Mouse (Mus musculus): Measurements from ENCODE around the gene Hivep2. TPM values are rescaled to one million over a fixed set of nuclear protein-coding genes. Genes with fewer than 3 reads are reported as not detected.

Hivep2 gene
- polyA plus RNA-seq, 1 experiment from 2014 or later: 6.0 TPM

GRCm38 (mm10) chr10:14096045-14096444 lies 130.2 kb downstream of the Hivep2 start:
- Histone ChIP-seq H3K4me1 (no peaks in the 10 kb centered on the region), H3K9me3 (no peaks in the 10 kb centered on the region), H3K9ac (no peak overlapping the region), H3K27ac (no peak overlapping the region), H3K36me3 (no peaks in the 10 kb centered on the region), H3K4me3 (replicated peaks) (no peak overlapping the region), H3K27me3 (replicated peaks) (no peaks in the 10 kb centered on the region), H3K4me2 (no peak overlapping the region)
- no peak for ATAC-seq (ENCODE audit: insufficient read depth, low FRiP score, low read depth)
- WGBS: 65% methylated on average over 3 of the region's 3 CpGs

- no peaks in the 10 kb centered on the region for H3K36me3 ChIP-seq
- H3K27me3 ChIP-seq (replicated peaks): no peaks in the 10 kb centered on the region
- H3K27ac ChIP-seq: no peak overlapping the region
- WGBS: 73% methylated on average over 4 of the region's 4 CpGs
- no peak overlapping the region for H3K9ac ChIP-seq
- no peaks in the 10 kb centered on the region for H3K4me1 ChIP-seq
- no peak overlapping the region for H3K4me2 ChIP-seq
- H3K4me3 ChIP-seq (replicated peaks): no peak overlapping the region
- H3K9me3 ChIP-seq: no peaks in the 10 kb centered on the region
- ATAC-seq (ENCODE audit: insufficient read depth, low FRiP score, low read depth): no peak
These were observed 133.3 kb downstream of the Hivep2 start for GRCm38 (mm10) chr10:14099182-14099581.

GRCm38 (mm10) chr10:14100041-14100440 lies 134.2 kb downstream of the Hivep2 start:
- no peaks in the 10 kb centered on the region for H3K36me3 ChIP-seq
- no peaks in the 10 kb centered on the region for H3K27me3 ChIP-seq (replicated peaks)
- H3K9me3 ChIP-seq: no peaks in the 10 kb centered on the region
- no peak overlapping the region for H3K4me2 ChIP-seq
- H3K9ac ChIP-seq: no peak overlapping the region
- WGBS: 82% methylated on average over 8 of the region's 8 CpGs
- H3K4me3 ChIP-seq (replicated peaks): no peak overlapping the region
- H3K4me1 ChIP-seq: no peaks in the 10 kb centered on the region
- H3K27ac ChIP-seq: no peak overlapping the region
- no peak for ATAC-seq (ENCODE audit: insufficient read depth, low FRiP score, low read depth)

GRCm38 (mm10) chr10:14100847-14101246 lies 135.0 kb downstream of the Hivep2 start:
- Histone ChIP-seq H3K4me2 (no peak overlapping the region), H3K9ac (no peak overlapping the region), H3K4me1 (no peaks in the 10 kb centered on the region), H3K27me3 (replicated peaks) (no peaks in the 10 kb centered on the region), H3K9me3 (no peaks in the 10 kb centered on the region), H3K36me3 (no peaks in the 10 kb centered on the region), H3K4me3 (replicated peaks) (no peak overlapping the region), H3K27ac (no peak overlapping the region)
- 78% methylated on average over 3 of the region's 3 CpGs for WGBS
- no peak for ATAC-seq (ENCODE audit: insufficient read depth, low FRiP score, low read depth)

- no peaks in the 10 kb centered on the region for H3K36me3 ChIP-seq
- no peak overlapping the region for H3K9ac ChIP-seq
- H3K27me3 ChIP-seq (replicated peaks): no peaks in the 10 kb centered on the region
- H3K4me3 ChIP-seq (replicated peaks): no peak overlapping the region
- no peak overlapping the region for H3K27ac ChIP-seq
- no peaks in the 10 kb centered on the region for H3K9me3 ChIP-seq
- H3K4me2 ChIP-seq: no peak overlapping the region
- no peaks in the 10 kb centered on the region for H3K4me1 ChIP-seq
- WGBS: 84% methylated on average over 5 of the region's 5 CpGs
- ATAC-seq (ENCODE audit: insufficient read depth, low FRiP score, low read depth): no peak
These were observed 136.1 kb downstream of the Hivep2 start for GRCm38 (mm10) chr10:14101966-14102365.

GRCm38 (mm10) chr10:14107980-14108671 lies 142.3 kb downstream of the Hivep2 start:
- Histone ChIP-seq H3K9ac (no peak overlapping the region), H3K4me2 (no peak overlapping the region), H3K4me1 (no peaks in the 10 kb centered on the region), H3K27ac (no peak overlapping the region), H3K36me3 (no peaks in the 10 kb centered on the region), H3K4me3 (replicated peaks) (no peak overlapping the region), H3K9me3 (no peaks in the 10 kb centered on the region), H3K27me3 (replicated peaks) (no peaks in the 10 kb centered on the region)
- 19% methylated on average over 7 of the region's 7 CpGs for WGBS
- ATAC-seq (ENCODE audit: insufficient read depth, low FRiP score, low read depth): no peak

GRCm38 (mm10) chr10:14115846-14116245 lies 150.0 kb downstream of the Hivep2 start:
- Histone ChIP-seq H3K9ac (no peak overlapping the region), H3K27me3 (replicated peaks) (no peaks in the 10 kb centered on the region), H3K9me3 (no peaks in the 10 kb centered on the region), H3K4me1 (no peaks in the 10 kb centered on the region), H3K4me2 (no peak overlapping the region), H3K27ac (no peak overlapping the region), H3K36me3 (no peaks in the 10 kb centered on the region), H3K4me3 (replicated peaks) (no peak overlapping the region)
- no peak for ATAC-seq (ENCODE audit: insufficient read depth, low FRiP score, low read depth)
- 66% methylated on average over 4 of the region's 4 CpGs for WGBS

GRCm38 (mm10) chr10:14116978-14117377 lies 151.1 kb downstream of the Hivep2 start:
- whole genome bisulfite sequencing: 79% methylated on average over 5 of the region's 5 CpGs

GRCm38 (mm10) chr10:14119201-14119600 lies 153.3 kb downstream of the Hivep2 start:
- Histone ChIP-seq H3K4me2 (no peak overlapping the region), H3K9ac (no peak overlapping the region), H3K27me3 (replicated peaks) (no peaks in the 10 kb centered on the region), H3K4me1 (no peaks in the 10 kb centered on the region), H3K9me3 (no peaks in the 10 kb centered on the region), H3K4me3 (replicated peaks) (no peak overlapping the region), H3K27ac (no peak overlapping the region), H3K36me3 (no peaks in the 10 kb centered on the region)
- WGBS: 82% methylated on average over 5 of the region's 5 CpGs
- ATAC-seq (ENCODE audit: insufficient read depth, low FRiP score, low read depth): no peak

More at GRCm38 (mm10) chr10:14116978-14117377, 151.1 kb downstream of the Hivep2 start:
- H3K4me2 ChIP-seq: no peak overlapping the region
- no peaks in the 10 kb centered on the region for H3K36me3 ChIP-seq
- no peak overlapping the region for H3K9ac ChIP-seq
- no peaks in the 10 kb centered on the region for H3K9me3 ChIP-seq
- no peak overlapping the region for H3K4me3 ChIP-seq (replicated peaks)
- no peaks in the 10 kb centered on the region for H3K4me1 ChIP-seq
- ATAC-seq (ENCODE audit: insufficient read depth, low FRiP score, low read depth): no peak
- no peak overlapping the region for H3K27ac ChIP-seq
- no peaks in the 10 kb centered on the region for H3K27me3 ChIP-seq (replicated peaks)

GRCm38 (mm10) chr10:14120512-14120911 lies 154.6 kb downstream of the Hivep2 start:
- Histone ChIP-seq H3K27ac (no peak overlapping the region), H3K4me1 (no peaks in the 10 kb centered on the region), H3K27me3 (replicated peaks) (no peaks in the 10 kb centered on the region), H3K36me3 (no peaks in the 10 kb centered on the region), H3K9me3 (no peaks in the 10 kb centered on the region), H3K4me2 (no peak overlapping the region), H3K4me3 (replicated peaks) (no peak overlapping the region), H3K9ac (no peak overlapping the region)
- ATAC-seq (ENCODE audit: insufficient read depth, low FRiP score, low read depth): no peak
- 92% methylated on average over 3 of the region's 3 CpGs for WGBS

GRCm38 (mm10) chr10:14127826-14128225 lies 162.0 kb downstream of the Hivep2 start:
- 91% methylated on average over 12 of the region's 12 CpGs for WGBS
- Histone ChIP-seq H3K36me3 (peaks cover 18% of the 10 kb centered on the region; the same call in 1 of the 2 replicates), H3K4me2 (no peak overlapping the region), H3K27ac (no peak overlapping the region), H3K9me3 (no peaks in the 10 kb centered on the region), H3K4me1 (no peaks in the 10 kb centered on the region), H3K27me3 (replicated peaks) (no peaks in the 10 kb centered on the region), H3K4me3 (replicated peaks) (no peak overlapping the region), H3K9ac (no peak overlapping the region)
- no peak for ATAC-seq (ENCODE audit: insufficient read depth, low FRiP score, low read depth)

- Histone ChIP-seq H3K9me3 (no peaks in the 10 kb centered on the region), H3K27me3 (replicated peaks) (no peaks in the 10 kb centered on the region), H3K27ac (no peak overlapping the region), H3K36me3 (peaks cover 18% of the 10 kb centered on the region; the same call in 1 of the 2 replicates), H3K4me2 (no peak overlapping the region), H3K4me3 (replicated peaks) (no peak overlapping the region), H3K4me1 (no peaks in the 10 kb centered on the region), H3K9ac (no peak overlapping the region)
- WGBS: 85% methylated on average over 8 of the region's 8 CpGs
- ATAC-seq (ENCODE audit: insufficient read depth, low FRiP score, low read depth): no peak
These were observed 164.4 kb downstream of the Hivep2 start for GRCm38 (mm10) chr10:14130270-14130669.

- H3K4me1 ChIP-seq: no peaks in the 10 kb centered on the region
- no peak overlapping the region for H3K4me3 ChIP-seq (replicated peaks)
- WGBS: 95% methylated on average over 13 of the region's 13 CpGs
- H3K4me2 ChIP-seq: no peak overlapping the region
- H3K9me3 ChIP-seq: no peaks in the 10 kb centered on the region
- no peak overlapping the region for H3K27ac ChIP-seq
- ATAC-seq (ENCODE audit: insufficient read depth, low FRiP score, low read depth): no peak
- H3K36me3 ChIP-seq: peaks cover 18% of the 10 kb centered on the region; the same call in 1 of the 2 replicates
- H3K27me3 ChIP-seq (replicated peaks): no peaks in the 10 kb centered on the region
- H3K9ac ChIP-seq: no peak overlapping the region
These were observed 165.4 kb downstream of the Hivep2 start for GRCm38 (mm10) chr10:14131307-14131706.

Measured in stomach, embryonic 15.5 days (tissue).